Mouse (Mus musculus) right cerebral cortex, postnatal 10 days (tissue): ENCODE results near the gene Prdm11.

Experiments used
- DNase-seq, 2 experiments: peaks; one replicate each; pipeline ENCODE4 v3.0.0; 2021; ENCODE audit warnings: low spot score in 2 of 2

Prdm11 gene

GRCm38 (mm10) chr2:93011933-93012332 is 34.0 kb downstream of the Prdm11 start:
- no peak for DNase-seq

GRCm38 (mm10) chr2:93011465-93011864 is 34.5 kb downstream of the Prdm11 start:
- DNase-seq, result no peak

GRCm38 (mm10) chr2:93007967-93008685 is 37.8 kb downstream of the Prdm11 start:
- no peak for DNase-seq

DNA sequence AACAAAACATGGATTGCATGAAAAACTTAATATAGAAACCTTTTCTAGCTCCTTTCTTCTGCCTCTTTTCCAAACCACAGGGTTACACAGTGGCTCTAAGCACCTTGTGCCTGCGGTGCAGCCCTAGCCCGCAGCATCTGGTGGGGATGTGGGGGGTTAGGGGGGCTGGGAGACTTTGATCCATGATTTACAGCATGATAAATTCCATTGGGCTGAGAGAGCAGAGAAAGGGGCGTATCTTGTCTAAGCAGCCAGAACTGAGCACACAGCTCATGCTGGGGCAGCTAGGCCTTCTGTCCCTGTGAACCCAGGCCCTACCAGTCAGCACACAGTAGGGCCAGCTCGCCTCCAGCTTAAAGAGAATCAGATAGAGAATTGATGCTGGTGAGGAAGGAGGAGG is 40.9 kb downstream of the Prdm11 start:
- DNase-seq, result no peak

GRCm38 (mm10) chr2:92991976-92992375 is 54.0 kb downstream of the Prdm11 start:
- no peak for DNase-seq

- no peak for DNase-seq
Observed at GRCm38 (mm10) chr2:92989593-92989992, 56.4 kb downstream of the Prdm11 start.

- DNase-seq, result peak; percentile 77 to 83
Observed at GRCm38 (mm10) chr2:92987901-92988631, 57.9 kb downstream of the Prdm11 start.

GRCm38 (mm10) chr2:92987108-92987618 is 58.8 kb downstream of the Prdm11 start:
- DNase-seq, result no peak

- no peak for DNase-seq
Observed at GRCm38 (mm10) chr2:92985600-92985999, 60.4 kb downstream of the Prdm11 start.

GRCm38 (mm10) chr2:92985171-92985570 is 60.8 kb downstream of the Prdm11 start:
- no peak for DNase-seq

DNA sequence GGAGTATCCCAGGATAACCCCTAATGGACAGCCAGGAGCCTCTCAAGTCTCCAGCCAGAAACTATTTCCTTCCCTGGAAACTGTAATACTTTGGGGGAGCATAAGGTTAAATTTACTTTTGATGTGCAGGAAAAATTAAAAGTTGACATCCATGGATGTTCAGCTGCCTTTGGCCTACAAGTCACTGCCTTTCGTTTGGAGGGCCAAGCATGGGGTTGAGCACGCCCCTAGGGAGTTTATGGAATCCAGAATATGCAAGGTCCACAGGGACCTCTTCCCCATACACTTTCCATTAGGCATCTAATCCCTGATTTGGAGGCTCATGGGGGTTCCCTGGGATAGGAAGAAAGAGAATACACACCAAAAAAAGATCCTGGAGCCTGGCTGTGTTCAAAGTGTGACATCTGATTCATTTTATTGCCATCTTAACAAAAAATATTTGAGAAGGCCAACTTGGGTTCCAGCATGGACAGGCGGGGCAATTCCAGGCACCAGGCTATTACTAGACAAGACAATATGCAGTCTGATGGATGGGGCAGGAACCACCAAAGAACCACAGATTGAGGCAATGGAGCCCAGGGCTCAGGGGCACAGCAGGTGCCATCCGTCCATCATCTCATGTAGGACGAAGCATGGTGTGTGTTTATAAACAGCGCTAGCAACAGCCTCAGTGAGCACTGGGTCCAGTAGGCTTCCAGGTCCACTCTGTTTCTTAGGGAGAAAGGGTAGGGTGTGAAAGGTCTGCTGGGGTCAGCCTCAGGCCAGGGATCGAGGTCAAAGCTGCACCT is 61.5 kb downstream of the Prdm11 start:
- no peak for DNase-seq

GRCm38 (mm10) chr2:92983273-92983620 is 62.7 kb downstream of the Prdm11 start:
- DNase-seq, result no peak

DNA sequence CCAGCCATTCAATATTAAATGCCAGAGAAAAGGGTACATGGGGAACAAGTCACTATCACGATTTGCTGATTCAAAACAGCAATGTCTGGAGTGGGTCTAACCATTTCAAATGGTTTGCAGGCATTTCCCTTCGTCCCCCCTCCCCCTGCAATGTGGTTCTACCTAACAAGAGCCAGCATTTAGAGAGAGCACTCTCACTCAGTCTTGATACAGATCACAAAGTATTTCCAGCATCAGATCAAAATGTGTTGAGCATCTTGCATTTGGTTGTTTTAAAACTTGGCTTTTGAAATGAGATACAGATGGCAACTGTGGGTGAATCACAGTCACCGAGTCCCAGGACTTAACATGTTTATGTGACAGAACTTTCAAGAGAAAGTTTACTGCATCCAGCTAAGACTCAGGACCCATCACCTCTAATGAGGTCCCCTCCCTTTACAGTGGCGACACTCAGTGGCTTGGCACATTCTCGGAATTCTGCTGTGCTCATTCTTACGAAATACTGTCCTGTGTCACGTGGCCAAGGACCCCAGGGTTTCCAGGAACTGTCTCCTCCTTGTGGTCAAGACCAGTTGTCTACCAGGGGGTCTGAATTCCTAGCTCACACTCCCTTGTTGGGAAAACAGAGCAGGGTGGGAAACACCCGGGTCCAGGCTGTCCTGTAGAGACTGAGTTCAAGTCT is 63.2 kb downstream of the Prdm11 start:
- no peak for DNase-seq

- no peak for DNase-seq
Observed at GRCm38 (mm10) chr2:92980165-92980564, 65.8 kb downstream of the Prdm11 start.

GRCm38 (mm10) chr2:92975031-92975790 is 70.8 kb downstream of the Prdm11 start:
- DNase-seq, result no peak

DNA sequence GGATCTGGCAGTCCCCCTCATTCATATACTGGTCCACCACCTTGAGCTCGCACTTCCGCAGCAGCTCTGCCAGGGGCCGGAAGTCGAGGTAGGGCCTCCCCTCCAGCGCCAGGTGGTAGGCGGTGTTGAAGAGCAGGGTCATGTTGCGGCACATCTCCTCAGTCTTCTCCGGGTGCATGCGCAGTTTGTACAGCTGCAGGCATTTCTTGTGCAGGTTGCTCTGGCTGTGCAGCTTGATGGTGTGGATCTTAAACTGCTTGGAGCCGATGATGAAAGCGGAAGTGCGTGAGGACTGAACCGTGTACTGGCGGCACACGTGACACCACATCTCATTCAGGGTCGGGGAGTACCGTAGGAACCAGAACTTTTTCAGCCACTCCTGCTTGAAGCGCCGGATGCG is 72.3 kb downstream of the Prdm11 start:
- DNase-seq, result no peak

- DNase-seq, result no peak
Observed at GRCm38 (mm10) chr2:92972071-92972470, 73.9 kb downstream of the Prdm11 start.

DNA sequence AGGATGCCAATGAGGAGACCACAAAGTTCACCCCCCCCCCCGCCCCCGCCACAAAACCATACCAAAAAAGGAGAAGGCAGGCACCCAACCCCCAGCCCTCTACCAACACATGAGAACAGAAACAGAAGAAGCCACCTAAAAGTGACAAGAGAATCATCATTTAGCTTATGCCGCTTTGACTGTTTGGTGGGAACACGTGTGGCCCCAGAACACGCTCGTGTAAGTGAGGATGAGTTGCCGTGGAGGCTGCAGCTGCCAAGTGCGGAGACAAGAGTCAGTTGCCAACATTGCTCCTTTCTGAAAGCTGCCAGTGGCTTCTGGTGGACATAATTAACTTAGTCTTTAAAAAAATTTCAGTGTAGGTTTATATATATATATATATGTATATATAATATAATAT is 74.4 kb downstream of the Prdm11 start:
- no peak for DNase-seq

DNA sequence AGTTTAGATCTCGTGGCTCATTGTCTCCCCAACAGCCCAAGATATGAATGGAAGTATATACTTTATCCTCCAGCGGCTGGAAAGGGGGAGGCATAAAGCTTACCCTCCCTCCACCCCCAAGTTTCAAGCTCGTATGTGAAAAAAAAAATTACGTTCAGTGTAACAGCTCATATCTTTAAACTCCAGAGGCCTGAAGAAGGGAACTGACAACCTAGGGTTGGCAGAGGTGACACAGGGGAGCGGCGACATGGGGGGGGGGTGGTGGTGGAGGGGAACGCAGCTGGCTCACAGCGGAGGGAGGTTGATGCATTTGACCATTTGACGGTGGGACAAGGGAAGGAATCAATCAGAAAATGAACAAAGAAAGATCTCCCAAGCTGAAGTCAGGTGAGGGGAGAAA is 74.9 kb downstream of the Prdm11 start:
- DNase-seq, result no peak

DNA sequence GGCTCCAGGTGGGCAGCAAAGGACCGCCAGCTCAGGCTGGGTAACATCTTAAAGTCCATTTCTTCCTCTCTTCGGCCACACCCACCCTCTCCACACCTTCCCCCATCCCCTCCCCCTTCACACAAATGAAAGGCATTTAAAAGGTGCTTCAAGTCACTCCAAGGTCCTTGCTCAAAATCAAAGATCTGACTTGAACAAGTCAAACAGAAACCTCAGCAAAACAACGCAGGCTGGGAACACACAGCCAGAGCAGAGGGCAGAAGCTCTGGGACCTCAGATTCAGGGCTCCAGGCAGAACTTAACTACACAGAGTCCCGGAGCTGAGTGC is 78.2 kb downstream of the Prdm11 start:
- DNase-seq, result no peak
